Mouse (Mus musculus) myocyte (in vitro differentiated cells): ENCODE measurements at regions not wholly inside any gene's neighbourhood (a gene's known extent, or its start where the extent isn't known, plus 50 kb on each side); places are given as distances from the start of the nearest gene placed in this dataset.

ENCODE experiments used
- H3K27me3 ChIP-seq: one replicate; pipeline ENCODE4 v1.6.1; 2011; ENCODE audit not compliant: control insufficient read depth, insufficient read depth, insufficient read length
- H3K36me3 ChIP-seq: one replicate; pipeline ENCODE4 v1.6.1; 2011; ENCODE audit not compliant: control insufficient read depth, insufficient read depth
- H3K4me2 ChIP-seq: one replicate; pipeline ENCODE4 v1.6.1; 2011; ENCODE audit warnings: low read depth, control low read depth
- H3K4me3 ChIP-seq: one replicate; pipeline ENCODE4 v1.5.1; 2011; ENCODE audit warnings: mild to moderate bottlenecking, control low read depth, moderate library complexity
- H3K79me2 ChIP-seq: one replicate; pipeline ENCODE4 v1.6.1; 2011; ENCODE audit not compliant: control insufficient read depth, insufficient read depth
- H3ac ChIP-seq: one replicate; pipeline ENCODE4 v1.6.1; 2011; ENCODE audit not compliant: control insufficient read depth, insufficient read length
- CEBPB ChIP-seq: IDR thresholded peaks from 2 replicates; pipeline ENCODE4 v1.6.1; 2011; ENCODE audit warnings: mild to moderate bottlenecking, moderate library complexity; ENCODE audit not compliant: poor library complexity, insufficient read depth, severe bottlenecking
- E2F4 ChIP-seq: IDR thresholded peaks from one replicate; pipeline ENCODE4 v1.6.1; 2011; ENCODE audit warnings: mild to moderate bottlenecking, control low read depth, moderate library complexity; ENCODE audit not compliant: insufficient read depth
- MAX ChIP-seq: IDR thresholded peaks from one replicate; pipeline ENCODE4 v1.6.1; 2011; ENCODE audit warnings: low read depth, mild to moderate bottlenecking, control low read depth
- MYOD1 ChIP-seq, 3 experiments: IDR thresholded peaks; one replicate each; pipeline ENCODE4 v1.6.1; 2011; ENCODE audit warnings: control low read depth in 2 of 3, low read depth in 2 of 3, mild to moderate bottlenecking in 2 of 3, moderate library complexity in 1 of 3; ENCODE audit not compliant: insufficient read length in 2 of 3, control insufficient read depth in 1 of 3
- MYOG ChIP-seq, 3 experiments: IDR thresholded peaks; one replicate each; pipeline ENCODE4 v1.6.1; 2011; ENCODE audit warnings: control low read depth in 2 of 3, low read depth in 2 of 3, mild to moderate bottlenecking in 2 of 3; ENCODE audit not compliant: insufficient read length in 2 of 3, control insufficient read depth in 1 of 3, insufficient read depth in 1 of 3
- POLR2A ChIP-seq: IDR thresholded peaks from one replicate; pipeline ENCODE4 v1.6.1; 2011; ENCODE audit warnings: low read depth, mild to moderate bottlenecking, control low read depth, moderate library complexity; ENCODE audit not compliant: insufficient read length
- POLR2AphosphoS2 ChIP-seq: IDR thresholded peaks from one replicate; pipeline ENCODE4 v1.6.1; 2011; ENCODE audit warnings: low read depth, control low read depth; ENCODE audit not compliant: insufficient read length
- REST ChIP-seq: IDR thresholded peaks from one replicate; pipeline ENCODE4 v1.6.1; 2011; ENCODE audit warnings: mild to moderate bottlenecking, control low read depth, moderate library complexity; ENCODE audit not compliant: insufficient read depth, insufficient read length
- SRF ChIP-seq: IDR thresholded peaks from one replicate; pipeline ENCODE4 v1.6.1; 2011; ENCODE audit warnings: low read depth; ENCODE audit not compliant: control insufficient read depth, insufficient read length
- TCF12 ChIP-seq: IDR thresholded peaks from one replicate; pipeline ENCODE4 v1.6.1; 2011; ENCODE audit warnings: mild to moderate bottlenecking, control low read depth; ENCODE audit not compliant: poor library complexity, insufficient read depth, severe bottlenecking
- TCF3 ChIP-seq: IDR thresholded peaks from one replicate; pipeline ENCODE4 v1.6.1; 2011; ENCODE audit warnings: low read depth, control low read depth; ENCODE audit not compliant: insufficient read length
- USF1 ChIP-seq: IDR thresholded peaks from one replicate; pipeline ENCODE4 v1.6.1; 2011; ENCODE audit warnings: low read depth, mild to moderate bottlenecking, control low read depth, moderate library complexity

GRCm38 (mm10) chr4:131329398-131329797, 385.2 kb downstream of the Matn1 start:
- TF ChIP-seq MAX (no peak), POLR2AphosphoS2 (no peak), SRF (no peak)
- no peak overlapping the region for H3ac ChIP-seq
- H3K4me3 ChIP-seq = no peak overlapping the region
- H3K27me3 ChIP-seq = no peaks in the 10 kb centered on the region
- H3K36me3 ChIP-seq = no peaks in the 10 kb centered on the region
- H3K79me2 ChIP-seq = no peaks in the 10 kb centered on the region
- no peak overlapping the region for H3K4me2 ChIP-seq

GRCm38 (mm10) chr4:131331646-131332045, 387.5 kb downstream of the Matn1 start:
- H3ac ChIP-seq = no peak overlapping the region
- no peaks in the 10 kb centered on the region for H3K27me3 ChIP-seq
- no peaks in the 10 kb centered on the region for H3K36me3 ChIP-seq
- no peaks in the 10 kb centered on the region for H3K79me2 ChIP-seq
- TF ChIP-seq E2F4 (no peak), REST (no peak), MYOD1 (IDR thresholded peaks at IDR 0.05; ENCODE audit: control insufficient read depth in 1 of 3, insufficient read length in 2 of 3, low read depth in 2 of 3) (no peak), MAX (no peak), TCF3 (no peak), TCF12 (no peak), CEBPB (no peak), MYOG (IDR thresholded peaks at IDR 0.05; ENCODE audit: control insufficient read depth in 1 of 3, insufficient read depth in 1 of 3, insufficient read length in 2 of 3, low read depth in 2 of 3) (no peak), SRF (no peak), POLR2A (no peak), USF1 (no peak), POLR2AphosphoS2 (no peak)
- H3K4me2 ChIP-seq = no peak overlapping the region
- no peak overlapping the region for H3K4me3 ChIP-seq

- TF ChIP-seq E2F4 (no peak), POLR2AphosphoS2 (no peak), MYOD1 (IDR thresholded peaks at IDR 0.05; ENCODE audit: control insufficient read depth in 1 of 3, insufficient read length in 2 of 3, low read depth in 2 of 3) (no peak), MYOG (IDR thresholded peaks at IDR 0.05; ENCODE audit: control insufficient read depth in 1 of 3, insufficient read depth in 1 of 3, insufficient read length in 2 of 3, low read depth in 2 of 3) (no peak), REST (no peak), USF1 (no peak), SRF (no peak), CEBPB (no peak), POLR2A (no peak), TCF12 (no peak), MAX (no peak), TCF3 (no peak)
- no peaks in the 10 kb centered on the region for H3K36me3 ChIP-seq
- no peak overlapping the region for H3K4me2 ChIP-seq
- H3ac ChIP-seq = no peak overlapping the region
- no peaks in the 10 kb centered on the region for H3K27me3 ChIP-seq
- H3K79me2 ChIP-seq = no peaks in the 10 kb centered on the region
- no peak overlapping the region for H3K4me3 ChIP-seq
Measured at GRCm38 (mm10) chr4:131336801-131337200, 392.6 kb downstream of the Matn1 start.

GRCm38 (mm10) chr4:131340993-131341695, 397.0 kb downstream of the Matn1 start:
- Histone ChIP-seq H3K4me3 (no peak overlapping the region), H3K4me2 (no peak overlapping the region), H3K36me3 (no peaks in the 10 kb centered on the region), H3K79me2 (no peaks in the 10 kb centered on the region), H3K27me3 (no peaks in the 10 kb centered on the region), H3ac (no peak overlapping the region)
- TF ChIP-seq TCF3 = no peak
- TF ChIP-seq POLR2A = no peak
- no peak for TF ChIP-seq USF1
- no peak for TF ChIP-seq CEBPB
- no peak for TF ChIP-seq E2F4

- TF ChIP-seq MYOD1 (IDR thresholded peaks at IDR 0.05; ENCODE audit: control insufficient read depth in 1 of 3, insufficient read length in 2 of 3, low read depth in 2 of 3) (no peak), USF1 (no peak), MYOG (IDR thresholded peaks at IDR 0.05; ENCODE audit: control insufficient read depth in 1 of 3, insufficient read depth in 1 of 3, insufficient read length in 2 of 3, low read depth in 2 of 3) (no peak), MAX (no peak), POLR2A (no peak), POLR2AphosphoS2 (no peak), CEBPB (no peak), SRF (no peak), TCF12 (no peak), E2F4 (no peak), REST (no peak), TCF3 (no peak)
- H3K79me2 ChIP-seq = no peaks in the 10 kb centered on the region
- no peak overlapping the region for H3K4me3 ChIP-seq
- H3K27me3 ChIP-seq = no peaks in the 10 kb centered on the region
- no peak overlapping the region for H3K4me2 ChIP-seq
- H3ac ChIP-seq = no peak overlapping the region
- no peaks in the 10 kb centered on the region for H3K36me3 ChIP-seq
Measured at GRCm38 (mm10) chr4:131346727-131347126, 402.5 kb downstream of the Matn1 start.
